Mouse (Mus musculus): ENCODE data around the gene Gpr62.

DNA sequence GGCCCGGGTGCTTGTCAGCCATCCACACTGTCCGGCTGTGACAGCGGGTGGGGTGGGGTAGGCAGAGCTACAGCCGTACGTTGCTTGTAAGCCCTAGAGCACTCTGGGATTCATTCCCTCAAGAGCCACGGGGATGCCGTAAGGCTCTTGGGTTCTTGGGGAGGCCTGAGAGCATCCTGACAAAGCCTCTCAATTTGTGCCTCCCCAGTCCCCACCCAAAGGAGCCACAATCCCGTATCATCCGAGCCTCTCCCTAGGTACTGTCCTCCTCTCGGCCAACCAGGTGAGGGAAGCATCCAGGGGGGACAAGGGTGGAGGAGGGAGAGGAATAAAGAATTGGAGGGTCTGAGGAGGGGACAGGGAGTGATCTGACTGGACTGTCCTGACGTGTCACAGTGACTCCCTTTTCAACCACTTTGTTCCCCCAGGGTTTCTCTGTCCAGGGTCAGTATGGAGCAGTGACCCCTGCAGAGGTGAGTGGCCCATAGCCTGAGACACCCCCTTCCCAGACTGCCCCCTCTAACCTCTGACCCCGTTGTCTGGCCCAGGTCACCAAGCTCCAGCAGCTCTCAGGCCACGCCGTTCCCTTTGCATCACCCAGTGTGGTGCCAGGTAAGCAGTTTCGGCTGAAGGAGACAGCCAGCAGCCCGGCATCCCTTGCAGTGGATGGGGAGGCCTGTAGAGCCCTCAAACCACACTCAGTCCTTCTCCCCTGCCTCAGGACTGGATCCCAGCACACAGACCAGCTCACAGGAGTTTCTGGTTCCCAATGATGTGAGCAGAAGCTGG lies 3.9 kb downstream of the Gpr62 start:
- TF ChIP-seq GATA1 (IDR thresholded peaks at IDR 0.05; ENCODE audit: borderline replicate concordance, low read length) (no peak), FLI1 (IDR thresholded peaks at IDR 0.05; ENCODE audit: low read length) (no peak)
